Mouse (Mus musculus) liver, embryonic 12.5 days (tissue): ENCODE data around the gene Rps6kb2. TPM values are rescaled to one million over a fixed set of nuclear protein-coding genes. Genes with fewer than 3 reads are reported as not detected.

Source experiments
- ATAC-seq: fragments of 200-750 bp; cut with Nextera tagmentation; 2 replicates; pipeline ENCODE4 v1.8.0; 2017; ENCODE audit warnings: moderate number of reproducible peaks, mild to moderate bottlenecking, moderate library complexity
- H3K27ac ChIP-seq: fragments of 300-500 bp; sonication (generic); 2 replicates; pipeline ENCODE4 v1.5.1; 2016; ENCODE audit warnings: mild to moderate bottlenecking
- H3K27me3 ChIP-seq: fragments of 300-500 bp; sonication (generic); replicated peaks from 2 replicates; pipeline ENCODE4 v1.6.1; 2016; ENCODE audit warnings: mild to moderate bottlenecking, moderate library complexity
- H3K36me3 ChIP-seq: fragments of 300-500 bp; sonication (generic); 2 replicates; pipeline ENCODE4 v1.6.1; 2016; ENCODE audit warnings: mild to moderate bottlenecking, moderate library complexity
- H3K4me1 ChIP-seq: fragments of 300-500 bp; sonication (generic); 2 replicates; pipeline ENCODE4 v1.6.1; 2016
- H3K4me2 ChIP-seq: fragments of 300-500 bp; sonication (generic); 2 replicates; pipeline ENCODE4 v1.6.1; 2016; ENCODE audit warnings: mild to moderate bottlenecking, moderate library complexity
- H3K4me3 ChIP-seq: fragments of 300-500 bp; sonication (generic); 2 replicates; pipeline ENCODE4 v1.5.1; 2016; ENCODE audit warnings: mild to moderate bottlenecking, moderate library complexity
- H3K9ac ChIP-seq: fragments of 300-500 bp; sonication (generic); 2 replicates; pipeline ENCODE4 v1.6.1; 2016; ENCODE audit warnings: mild to moderate bottlenecking, moderate library complexity
- H3K9me3 ChIP-seq: fragments of 300-500 bp; sonication (generic); replicated peaks from 2 replicates; pipeline ENCODE4 v1.6.1; 2016; ENCODE audit warnings: mild to moderate bottlenecking, moderate library complexity
- WGBS: fragments of 180-500 bp; shearing (Covaris S2); methylation state at CpG from one replicate; pipeline ENCODE4 v1.1.7; 2016; ENCODE audit not compliant: insufficient replicate concordance; 5-methylcytosine and 5-hydroxymethylcytosine counted together
- polyA plus RNA-seq: library from polyadenylated mRNA; unstranded; fragments of >200 nt; fragmentation: Nextera tagmentation; extraction: Ambion mirVana; gene quantifications from 2 replicates; pipeline ENCODE4 v1.2.1, GENCODE M21; 2016

The Rps6kb2 gene
- polyA plus RNA-seq, 1 experiment from 2014 or later = 39.1 TPM

- 64% methylated on average over 2 of the region's 2 CpGs for WGBS
- Histone ChIP-seq H3K9ac (no peak overlapping the region), H3K4me1 (peaks cover 28% of the 10 kb centered on the region), H3K9me3 (no peaks in the 10 kb centered on the region), H3K4me3 (no peak overlapping the region), H3K27ac (no peak overlapping the region), H3K4me2 (no peak overlapping the region), H3K27me3 (no peaks in the 10 kb centered on the region), H3K36me3 (no peaks in the 10 kb centered on the region)
- no peak for ATAC-seq
These were observed 20.5 kb upstream of the Rps6kb2 start for GRCm38 (mm10) chr19:4183689-4184088.

- Histone ChIP-seq H3K4me1 (peaks cover 24% of the 10 kb centered on the region), H3K9ac (no peak overlapping the region), H3K36me3 (no peaks in the 10 kb centered on the region), H3K27ac (no peak overlapping the region), H3K27me3 (peaks cover 2% of the 10 kb centered on the region), H3K4me2 (no peak overlapping the region), H3K9me3 (no peaks in the 10 kb centered on the region), H3K4me3 (no peak overlapping the region)
- 40% methylated on average over 3 of the region's 3 CpGs for WGBS
- ATAC-seq = no peak
These were observed 18.7 kb upstream of the Rps6kb2 start for GRCm38 (mm10) chr19:4181892-4182291.

DNA sequence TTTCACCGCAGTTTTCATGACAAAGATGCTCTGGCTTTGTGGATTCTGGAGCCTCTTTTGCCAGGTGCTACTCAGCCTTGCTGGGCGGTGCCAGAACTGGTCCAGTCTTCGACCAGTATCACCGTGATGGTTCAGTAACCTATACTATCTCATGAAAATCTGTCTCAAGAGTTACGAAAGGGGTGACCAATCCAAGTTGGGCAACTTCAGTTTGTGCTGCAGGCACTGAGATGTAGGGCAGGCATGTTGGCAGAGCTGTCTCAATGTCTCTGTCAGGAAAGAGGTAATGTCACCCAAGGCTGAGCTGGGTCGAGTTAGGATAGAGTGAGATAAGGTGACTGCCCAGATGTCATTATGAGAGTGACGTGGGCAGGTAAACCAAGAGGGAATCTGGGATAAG, 17.3 kb upstream of the Rps6kb2 start:
- ATAC-seq = no peak
- Histone ChIP-seq H3K27me3 (peaks cover 8% of the 10 kb centered on the region), H3K27ac (no peak overlapping the region), H3K4me2 (no peak overlapping the region), H3K4me1 (peaks cover 22% of the 10 kb centered on the region), H3K36me3 (no peaks in the 10 kb centered on the region), H3K9ac (no peak overlapping the region), H3K4me3 (no peak overlapping the region), H3K9me3 (no peaks in the 10 kb centered on the region)
- WGBS = 64% methylated on average over 7 of the region's 7 CpGs

DNA sequence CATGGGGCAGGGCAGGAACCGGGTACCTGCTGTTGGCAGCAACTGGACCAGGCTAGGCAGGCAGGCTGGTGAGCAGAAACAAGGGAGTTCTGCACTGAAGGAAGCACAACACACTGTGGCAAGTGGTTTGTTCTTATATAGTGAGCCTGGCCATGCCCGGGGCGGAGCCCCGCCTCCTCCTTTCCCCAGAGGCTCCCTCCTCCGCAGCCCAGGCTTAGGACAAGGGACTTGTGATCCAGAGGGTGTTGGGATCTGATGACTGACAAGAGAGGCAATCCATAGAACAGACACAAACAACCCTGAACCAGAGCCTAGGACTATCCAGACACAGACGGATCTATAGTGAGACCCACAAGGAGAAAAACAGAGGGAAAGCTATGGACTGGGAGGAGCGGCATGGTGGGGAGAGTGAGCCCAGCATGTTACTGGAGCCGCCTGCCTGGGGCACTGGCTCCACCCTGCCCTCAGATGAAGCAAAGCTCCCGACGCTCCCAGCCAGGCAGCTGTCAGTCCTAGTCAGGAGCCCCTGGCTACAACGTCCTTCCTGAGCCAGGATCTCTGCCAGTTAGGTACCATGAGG, 12.3 kb upstream of the Rps6kb2 start, which contains the start of gene Carns1:
TSS of gene Carns1 (minus strand) at position 112 of the 580 bp plus-strand sequence.
- Histone ChIP-seq H3K27me3 (peaks cover 19% of the 10 kb centered on the region), H3K9ac (no peak within 1 kb of the TSS), H3K36me3 (no peaks in the 10 kb centered on the region), H3K27ac (no peak within 1 kb of the TSS), H3K4me3 (no peak within 1 kb of the TSS), H3K9me3 (no peaks in the 10 kb centered on the region), H3K4me2 (peak within 1 kb of the TSS; percentile 31), H3K4me1 (peaks cover 28% of the 10 kb centered on the region)
- 20% methylated on average over 11 of the region's 11 CpGs for WGBS
- 0 out of 2 replicates have a peak, but pooled peaks have one; percentile 11 for ATAC-seq

GRCm38 (mm10) chr19:4172925-4173324, 9.8 kb upstream of the Rps6kb2 start:
- Histone ChIP-seq H3K27ac (no peak overlapping the region), H3K4me3 (no peak overlapping the region), H3K4me1 (peaks cover 47% of the 10 kb centered on the region), H3K27me3 (peaks cover 19% of the 10 kb centered on the region), H3K36me3 (no peaks in the 10 kb centered on the region), H3K9me3 (no peaks in the 10 kb centered on the region), H3K4me2 (no peak overlapping the region), H3K9ac (no peak overlapping the region)
- WGBS = 69% methylated on average over 11 of the region's 11 CpGs
- ATAC-seq = no peak

GRCm38 (mm10) chr19:4171393-4172290, 8.5 kb upstream of the Rps6kb2 start:
- H3K27ac ChIP-seq = no peak overlapping the region
- H3K9ac ChIP-seq = no peak overlapping the region
- peaks cover 15% of the 10 kb centered on the region for H3K27me3 ChIP-seq
- no peaks in the 10 kb centered on the region for H3K9me3 ChIP-seq
- no peak for ATAC-seq
- WGBS = 56% methylated on average over 13 of the region's 13 CpGs
- peaks cover 59% of the 10 kb centered on the region for H3K4me1 ChIP-seq
- H3K36me3 ChIP-seq = no peaks in the 10 kb centered on the region
- no peak overlapping the region for H3K4me2 ChIP-seq
- no peak overlapping the region for H3K4me3 ChIP-seq

- Histone ChIP-seq H3K4me3 (no peak overlapping the region), H3K4me2 (no peak overlapping the region), H3K27me3 (peaks cover 11% of the 10 kb centered on the region), H3K4me1 (peaks cover 59% of the 10 kb centered on the region), H3K27ac (no peak overlapping the region), H3K9ac (no peak overlapping the region), H3K9me3 (no peaks in the 10 kb centered on the region), H3K36me3 (no peaks in the 10 kb centered on the region)
- 79% methylated on average over 10 of the region's 10 CpGs for WGBS
- ATAC-seq = no peak
These were observed 7.7 kb upstream of the Rps6kb2 start for GRCm38 (mm10) chr19:4170723-4171392.

GRCm38 (mm10) chr19:4169810-4170209, 6.7 kb upstream of the Rps6kb2 start:
- Histone ChIP-seq H3K4me2 (peak overlapping the region; percentile 97), H3K4me1 (peaks cover 57% of the 10 kb centered on the region), H3K9ac (peak overlapping the region; percentile 82), H3K9me3 (no peaks in the 10 kb centered on the region), H3K27me3 (peaks cover 11% of the 10 kb centered on the region; the same call in 1 of the 2 replicates), H3K27ac (peak overlapping the region; percentile 81), H3K4me3 (peak overlapping the region; percentile 62), H3K36me3 (no peaks in the 10 kb centered on the region)
- ATAC-seq = peak; percentile 41
- 16% methylated on average over 27 of the region's 27 CpGs for WGBS

DNA sequence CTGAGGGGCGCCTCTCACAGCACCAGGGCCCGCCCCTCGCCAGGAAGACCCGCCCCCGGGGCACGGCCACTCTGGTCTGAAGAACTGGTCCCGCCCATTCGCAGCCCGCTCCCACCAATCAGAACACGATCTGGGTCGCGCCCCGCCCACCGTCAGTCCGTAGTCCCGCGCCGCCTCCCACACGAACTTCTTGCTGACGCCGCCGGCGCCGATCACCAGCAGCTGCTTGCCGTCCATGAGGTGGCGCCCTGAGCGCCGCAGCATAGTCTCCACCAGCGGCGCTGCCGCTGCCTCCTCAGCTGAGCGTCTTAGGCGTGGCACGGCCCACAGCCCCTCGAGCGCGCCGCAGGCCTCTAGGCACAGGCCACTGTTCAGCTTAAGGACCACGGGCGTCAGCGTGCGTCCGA, 6.2 kb upstream of the Rps6kb2 start:
- peaks cover 6% of the 10 kb centered on the region; the same call in 1 of the 2 replicates for H3K27me3 ChIP-seq
- no peaks in the 10 kb centered on the region for H3K9me3 ChIP-seq
- peaks cover 61% of the 10 kb centered on the region for H3K4me1 ChIP-seq
- H3K9ac ChIP-seq = peak overlapping the region; percentile 82
- H3K4me3 ChIP-seq = peak overlapping the region; percentile 62
- H3K36me3 ChIP-seq = no peaks in the 10 kb centered on the region
- H3K4me2 ChIP-seq = peak overlapping the region; percentile 97
- H3K27ac ChIP-seq = peak overlapping the region; percentile 81
- WGBS = 2% methylated on average over 43 of the region's 43 CpGs
- ATAC-seq = peak; percentile 94

GRCm38 (mm10) chr19:4166678-4167476, 3.7 kb upstream of the Rps6kb2 start:
- H3K27ac ChIP-seq = no peak overlapping the region
- no peak overlapping the region; the same call in 1 of the 2 replicates for H3K4me2 ChIP-seq
- no peaks in the 10 kb centered on the region for H3K9me3 ChIP-seq
- WGBS = 68% methylated on average over 9 of the region's 9 CpGs
- peaks cover 2% of the 10 kb centered on the region for H3K36me3 ChIP-seq
- H3K9ac ChIP-seq = peak overlapping the region; percentile 12; the same call in 1 of the 2 replicates
- no peak for ATAC-seq
- H3K27me3 ChIP-seq = no peaks in the 10 kb centered on the region; the same call in 1 of the 2 replicates
- H3K4me1 ChIP-seq = peaks cover 76% of the 10 kb centered on the region
- no peak overlapping the region for H3K4me3 ChIP-seq

DNA sequence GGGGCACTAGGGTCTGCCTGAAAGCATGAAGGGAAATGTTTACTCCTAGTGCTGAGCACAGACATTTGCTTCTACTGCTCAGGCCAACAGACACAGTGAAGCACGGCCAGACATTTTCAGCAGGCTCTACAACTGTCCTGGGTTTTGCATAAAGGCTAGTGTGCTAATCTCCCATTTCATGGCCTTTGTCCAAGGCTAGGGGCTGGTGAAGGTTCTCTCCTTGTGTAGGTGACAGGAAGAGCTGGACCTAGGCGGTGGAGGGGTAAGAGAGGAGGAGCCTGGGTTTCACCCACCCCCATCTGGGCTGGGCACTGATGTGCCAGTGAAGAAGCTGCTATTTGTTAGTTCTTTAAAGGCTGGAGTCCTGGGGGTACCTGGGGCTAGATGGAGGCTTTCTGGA, 1.6 kb upstream of the Rps6kb2 start:
- Histone ChIP-seq H3K9me3 (no peaks in the 10 kb centered on the region), H3K4me2 (no peak overlapping the region), H3K9ac (0 out of 2 replicates have a peak overlapping the region, but pooled peaks have one; percentile 32), H3K27ac (peak overlapping the region; percentile 63; the same call in 1 of the 2 replicates), H3K4me3 (no peak overlapping the region), H3K4me1 (peaks cover 60% of the 10 kb centered on the region), H3K27me3 (no peaks in the 10 kb centered on the region), H3K36me3 (peaks cover 20% of the 10 kb centered on the region)
- no peak for ATAC-seq
- 67% methylated on average over 2 of the region's 2 CpGs for WGBS
